ENCODE assay signal across 35 mouse cellular contexts in genomic region chr7:88453234-88453633, GRCm38 (mm10). TPM values are rescaled to one million over a fixed set of nuclear protein-coding genes. Genes with fewer than 3 reads are reported as not detected.
"Had no signal": no experiment of that assay in that cellular context is flagged by ENCODE, and none has a peak within 500 bp of the region (broad histone marks: within the 10 kb centered on the region; RNA-seq: fewer than 3 reads in every experiment).

No protein-coding gene starts in this region.

- ATAC-seq: hindbrain, embryonic 16.5 days; hindbrain, postnatal 0 days; inflammation-experienced regulatory T-cells, adult 6 months; intestine, embryonic 15.5 days; intestine, embryonic 16.5 days; intestine, postnatal 0 days had no signal

- H3K4me2 ChIP-seq: heart, embryonic 11.5 days; heart, embryonic 12.5 days; heart, embryonic 13.5 days; heart, embryonic 15.5 days; hindbrain, embryonic 12.5 days; hindbrain, embryonic 13.5 days; hindbrain, embryonic 14.5 days; hindbrain, embryonic 15.5 days; intestine, embryonic 15.5 days; kidney, embryonic 15.5 days had no signal

- H3K9ac ChIP-seq: heart, embryonic 12.5 days; heart, embryonic 13.5 days; heart, embryonic 15.5 days; hindbrain, embryonic 12.5 days; hindbrain, embryonic 13.5 days; hindbrain, embryonic 14.5 days; hindbrain, embryonic 15.5 days; intestine, embryonic 15.5 days; kidney, embryonic 15.5 days had no signal

- H3K27me3 ChIP-seq: heart, embryonic 12.5 days; heart, embryonic 13.5 days; heart, embryonic 15.5 days; hindbrain, embryonic 12.5 days; hindbrain, embryonic 13.5 days; hindbrain, embryonic 15.5 days; intestine, embryonic 15.5 days; kidney, embryonic 15.5 days had no signal

- H3K4me1 ChIP-seq: heart, embryonic 10.5 days; heart, embryonic 12.5 days; heart, embryonic 13.5 days; heart, embryonic 15.5 days; hindbrain, embryonic 10.5 days; hindbrain, embryonic 12.5 days; hindbrain, embryonic 13.5 days; hindbrain, embryonic 15.5 days; intestine, embryonic 15.5 days; kidney, embryonic 15.5 days had no signal

- DNase-seq: heart, postnatal 10 days; heart, postnatal 14 days; heart, postnatal 36 days; heart, postnatal 4 days; kidney, adult 11 months; kidney, adult 18-20 months; kidney, adult 2 months; kidney, adult 8-10 months; kidney, adult 9 months; kidney, postnatal 10 days; kidney, postnatal 14 days; kidney, postnatal 25 days; kidney, postnatal 36 days; kidney, postnatal 4 days; layer of hippocampus, adult 9-11 months; layer of hippocampus, postnatal 36 days had no signal

- H3K36me3 ChIP-seq: heart, embryonic 10.5 days; heart, embryonic 12.5 days; heart, embryonic 13.5 days; heart, embryonic 15.5 days; hindbrain, embryonic 10.5 days; hindbrain, embryonic 12.5 days; hindbrain, embryonic 13.5 days; hindbrain, embryonic 15.5 days; intestine, embryonic 15.5 days; kidney, embryonic 15.5 days had no signal

- H3K27ac ChIP-seq: heart, embryonic 10.5 days; heart, embryonic 13.5 days; heart, embryonic 15.5 days; hindbrain, embryonic 10.5 days; hindbrain, embryonic 12.5 days; hindbrain, embryonic 13.5 days; hindbrain, embryonic 14.5 days; hindbrain, embryonic 15.5 days; hindbrain, postnatal 0 days; intestine, embryonic 15.5 days; kidney, embryonic 15.5 days; kidney, postnatal 0 days; layer of hippocampus, adult 2 months had no signal

- H3K4me3 ChIP-seq: heart, embryonic 10.5 days; heart, embryonic 12.5 days; heart, embryonic 13.5 days; heart, embryonic 15.5 days; hindbrain, embryonic 10.5 days; hindbrain, embryonic 12.5 days; hindbrain, embryonic 13.5 days; hindbrain, embryonic 15.5 days; intestine, embryonic 15.5 days; kidney, embryonic 15.5 days; layer of hippocampus, adult 2 months had no signal

- H3K9me3 ChIP-seq: heart, embryonic 10.5 days; heart, embryonic 12.5 days; heart, embryonic 13.5 days; heart, embryonic 15.5 days; hindbrain, embryonic 10.5 days; hindbrain, embryonic 12.5 days; hindbrain, embryonic 13.5 days; hindbrain, embryonic 15.5 days; intestine, embryonic 15.5 days; kidney, embryonic 15.5 days had no signal

RNA-seq across cellular contexts. Expression of gene Rab38, which starts 23.2 kb away (rescaled TPM):
- polyA plus RNA-seq: inflammation-experienced regulatory T-cells, adult 6 months had no signal
